Comparison of ENCODE assay signal across 19 mouse cellular contexts in the genomic region with DNA sequence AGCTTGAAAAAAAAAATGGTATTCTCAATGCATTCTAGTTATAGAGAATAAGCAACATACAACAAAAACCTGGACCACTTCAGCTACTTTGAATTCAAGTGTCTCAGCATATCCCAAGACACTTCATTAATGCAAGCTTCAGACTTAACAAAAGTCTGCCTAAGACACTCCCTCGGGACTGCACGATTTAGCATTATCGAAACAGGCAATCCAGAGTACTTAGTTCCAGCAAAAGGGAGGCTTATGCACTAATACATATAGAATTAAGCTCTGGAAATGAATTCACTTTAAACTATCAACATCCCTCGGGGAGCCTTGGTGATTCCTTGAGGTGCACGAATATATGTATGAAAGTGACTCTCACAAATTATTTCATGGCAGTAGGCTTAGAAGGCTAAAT.
"Had no signal": no experiment of that assay in that cellular context is flagged by ENCODE, and none has a peak within 500 bp of the region (broad histone marks: within the 10 kb centered on the region; RNA-seq: fewer than 3 reads in every experiment).

No protein-coding gene starts in this region.

- H3K9ac ChIP-seq: kidney, embryonic 15.5 days; liver, embryonic 13.5 days; neural tube, embryonic 12.5 days; neural tube, embryonic 15.5 days had no signal

- H3K4me2 ChIP-seq: kidney, embryonic 15.5 days; liver, embryonic 13.5 days; neural tube, embryonic 12.5 days; neural tube, embryonic 15.5 days had no signal

- DNase-seq: kidney, adult 11 months; kidney, adult 8-10 months; kidney, postnatal 10 days; kidney, postnatal 36 days; layer of hippocampus, postnatal 36 days; liver, embryonic 13.5 days; lung, adult 2 months; lung, postnatal 14 days; lung, postnatal 4 days; right cerebral cortex, adult 18-20 months; right cerebral cortex, postnatal 14 days; right cerebral cortex, postnatal 4 days; thymus, adult 2 months; thymus, postnatal 25 days had no signal

- H3K4me3 ChIP-seq: kidney, embryonic 15.5 days; left cerebral cortex, adult 2 months; liver, embryonic 13.5 days; neural tube, embryonic 12.5 days; neural tube, embryonic 15.5 days had no signal

- H3K27me3 ChIP-seq: kidney, embryonic 15.5 days; liver, embryonic 13.5 days; neural tube, embryonic 12.5 days; neural tube, embryonic 15.5 days had no signal

- H3K4me1 ChIP-seq: kidney, embryonic 15.5 days; liver, embryonic 13.5 days; neural tube, embryonic 12.5 days had no signal

- H3K36me3 ChIP-seq: kidney, embryonic 15.5 days; liver, embryonic 13.5 days; neural tube, embryonic 12.5 days; neural tube, embryonic 15.5 days had no signal

- H3K9me3 ChIP-seq: kidney, embryonic 15.5 days; liver, embryonic 13.5 days; neural tube, embryonic 12.5 days; neural tube, embryonic 15.5 days had no signal

- H3K27ac ChIP-seq: kidney, embryonic 15.5 days; left cerebral cortex, adult 2 months; liver, embryonic 13.5 days; neural tube, embryonic 12.5 days; neural tube, embryonic 15.5 days; stomach, postnatal 0 days had no signal
